ENCODE assay signal across 8 mouse cellular contexts in the genomic region with DNA sequence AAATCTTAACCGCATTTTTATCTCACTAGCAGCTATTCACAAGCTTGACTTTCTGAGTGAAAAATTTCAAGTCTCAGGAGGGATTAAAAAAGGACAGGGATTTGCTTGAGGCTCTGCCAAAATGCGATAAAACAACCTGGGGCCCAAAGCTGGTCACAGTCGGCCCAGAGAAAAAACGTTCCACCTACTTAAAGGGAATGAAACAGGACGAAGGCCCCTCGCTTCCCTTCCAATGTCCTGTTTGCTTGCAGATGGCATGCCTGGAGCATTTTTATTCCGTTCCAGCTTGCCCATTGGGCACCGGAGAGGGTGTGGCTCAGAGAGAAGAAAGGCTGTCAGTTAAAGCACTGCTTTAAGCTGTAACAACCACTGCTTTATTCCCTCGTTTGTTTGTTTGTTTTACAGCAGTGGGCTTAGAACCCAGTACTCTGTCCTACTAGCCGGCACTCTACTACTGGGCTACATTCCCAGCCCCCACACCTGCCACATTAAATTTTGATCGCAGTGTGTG.
A peak's percentile ranks its signal among the peaks of the same experiment; 100 is the strongest.
DNase-seq lines count a peak whose midpoint lies in the region; ATAC-seq and TF ChIP-seq lines count a peak whose summit lies in the region.

No protein-coding gene starts in this region.

- no peaks in the 10 kb centered on the region for H3K4me1 ChIP-seq in heart, adult 2 months (ENCODE audit: control insufficient read depth, insufficient read depth, low read length)
- H3K4me1 ChIP-seq in heart, postnatal 0 days (ENCODE audit: control insufficient read depth, insufficient read depth) = peaks cover 5% of the 10 kb centered on the region; the same call in 1 of the 2 replicates

- WGBS in heart, adult 2 months = 19% methylated on average over 11 of the region's 11 CpGs
- 21% methylated on average over 11 of the region's 11 CpGs for WGBS in heart, postnatal 0 days

- DNase-seq in heart, adult 2 months = no peak
- no peak for DNase-seq in heart, adult 11 months
- DNase-seq in embryo, embryonic 10.5 days (ENCODE audit: low spot score) = peak; percentile 66
- DNase-seq in heart, postnatal 0 days (ENCODE audit: low spot score) = no peak
- peak; percentile 61 to 62 for DNase-seq in left cerebral cortex, postnatal 10 days (ENCODE audit: extremely low spot score in 1 of 2, low spot score in 2 of 2)
- DNase-seq in right cerebral cortex, adult 18-20 months = peak; percentile 48
- no peak for DNase-seq in gastrocnemius, postnatal 14 days
- DNase-seq in gastrocnemius, postnatal 4 days (ENCODE audit: low spot score in 2 of 2) = no peak

- no peak overlapping the region for H3K27ac ChIP-seq in heart, adult 2 months
- H3K27ac ChIP-seq in heart, postnatal 0 days (ENCODE audit: low read depth) = no peak overlapping the region

- H3K27me3 ChIP-seq in heart, adult 2 months (ENCODE audit: control insufficient read depth, insufficient read depth, low read length) = no peaks in the 10 kb centered on the region
- no peaks in the 10 kb centered on the region for H3K27me3 ChIP-seq in heart, postnatal 0 days (ENCODE audit: control insufficient read depth, insufficient read depth, low read length)

- H3K9ac ChIP-seq in heart, adult 2 months (ENCODE audit: low read depth, low read length) = no peak overlapping the region
- H3K9ac ChIP-seq in heart, postnatal 0 days (replicated peaks; ENCODE audit: low read depth, low read length) = no peak overlapping the region; the same call in 1 of the 2 replicates

- H3K9me3 ChIP-seq in heart, postnatal 0 days (replicated peaks; ENCODE audit: control insufficient read depth, low read length) = no peaks in the 10 kb centered on the region

- TF ChIP-seq CTCF in heart, adult 2 months (IDR thresholded peaks at IDR 0.05) = no peak
- TF ChIP-seq CTCF in heart, postnatal 0 days (IDR thresholded peaks at IDR 0.05; ENCODE audit: low read depth) = no peak

- peak overlapping the region; percentile 58 for H3K4me2 ChIP-seq in heart, postnatal 0 days (ENCODE audit: low read depth, low read length)

- no peaks in the 10 kb centered on the region for H3K36me3 ChIP-seq in heart, adult 2 months (ENCODE audit: control insufficient read depth, insufficient read depth, low read length)
- H3K36me3 ChIP-seq in heart, postnatal 0 days (replicated peaks; ENCODE audit: control insufficient read depth, insufficient read depth, low read length) = no peaks in the 10 kb centered on the region

- TF ChIP-seq EP300 in heart, adult 2 months (IDR thresholded peaks at IDR 0.05; ENCODE audit: insufficient read depth, low read depth, low read length) = no peak
- TF ChIP-seq EP300 in heart, postnatal 0 days (IDR thresholded peaks at IDR 0.05; ENCODE audit: low read depth) = no peak

- H3K79me2 ChIP-seq in heart, adult 2 months (replicated peaks; ENCODE audit: control insufficient read depth, insufficient read depth, low read length) = no peaks in the 10 kb centered on the region

- no peak for ATAC-seq in heart, postnatal 0 days (ENCODE audit: insufficient read depth, low read depth)

- H3K4me3 ChIP-seq in heart, adult 2 months = peak overlapping the region; percentile 2; the same call in 1 of the 2 replicates
- peak overlapping the region; percentile 36 for H3K4me3 ChIP-seq in heart, postnatal 0 days (ENCODE audit: low read depth, low read length)

- intact Hi-C loops in heart, adult 2 months (cut with DNase I) = no loop called here
- intact Hi-C loops in left cerebral cortex, postnatal 10 days (cut with DNase I) = no loop called here
- intact Hi-C loops in gastrocnemius, postnatal 14 days (cut with DNase I; ENCODE audit: low total_unique reads) = no loop called here

- TF ChIP-seq POLR2A in heart, adult 2 months (IDR thresholded peaks at IDR 0.05; ENCODE audit: insufficient read depth, low read depth, low read length) = no peak

Comparison
In these comparisons a context has a peak if more than half of its experiments do, and no peak if none do; other contexts are left out.
1. DNase-seq: peak in embryo, embryonic 10.5 days (single experiment), left cerebral cortex, postnatal 10 days (2 of 2) and right cerebral cortex, adult 18-20 months (single experiment); none in heart, adult 2 months (0 of 2), heart, adult 11 months (single experiment), heart, postnatal 0 days (single experiment), gastrocnemius, postnatal 14 days (single experiment) and gastrocnemius, postnatal 4 days (0 of 2).